Mouse (Mus musculus) induced T-regulatory cell, adult 2 months (primary cell): ENCODE measurements around the gene Pawr.

Experiments
- DNase-seq: peaks from one replicate; pipeline ENCODE4 v3.0.0-alpha.2; 2012; ENCODE audit warnings: low read depth

Gene Pawr

GRCm38 (mm10) chr10:108331784-108332561, at the start of gene Pawr:
Gene Pawr (plus strand): TSS chr10:108332121.
- peak; percentile 58 for DNase-seq

DNA sequence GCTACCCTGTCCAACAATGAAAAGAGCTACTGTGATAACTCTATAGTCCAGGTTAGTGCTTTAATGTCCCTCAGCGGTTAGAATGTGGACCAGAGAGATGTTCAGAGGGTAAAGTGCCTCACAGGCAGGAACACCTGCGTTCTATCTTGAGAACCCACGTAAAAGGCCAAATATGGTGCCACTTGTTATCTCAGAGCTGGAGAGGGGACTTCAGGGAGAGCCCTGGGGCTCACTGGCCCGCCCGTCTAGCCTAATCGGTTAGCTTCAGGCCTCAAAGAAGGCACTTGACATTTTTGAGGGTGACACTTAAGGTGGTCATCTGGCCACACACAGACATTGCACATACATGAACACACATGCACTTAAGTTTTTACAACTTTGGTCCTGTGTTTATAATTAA, 49.6 kb upstream of the Pawr start:
- DNase-seq = no peak

DNA sequence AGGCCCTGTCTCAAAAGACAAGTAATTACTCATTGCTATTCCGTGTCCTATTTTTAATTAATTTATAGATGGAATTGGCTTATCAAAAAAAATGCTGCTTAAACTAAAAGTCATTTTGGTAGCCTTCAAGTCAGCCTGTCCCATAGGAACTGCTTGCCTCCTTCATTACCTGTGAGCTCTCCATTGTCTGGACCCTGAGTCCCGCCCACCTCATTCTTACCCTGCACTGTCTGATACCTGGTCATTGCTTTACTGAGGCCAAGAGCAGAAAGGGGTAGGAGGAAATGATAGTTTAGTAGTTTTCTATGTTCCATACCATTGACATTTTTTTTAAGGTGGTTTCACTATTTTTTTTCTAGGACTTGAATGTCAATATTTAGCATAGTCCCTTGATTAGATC, 48.5 kb upstream of the Pawr start:
- DNase-seq = no peak

DNA sequence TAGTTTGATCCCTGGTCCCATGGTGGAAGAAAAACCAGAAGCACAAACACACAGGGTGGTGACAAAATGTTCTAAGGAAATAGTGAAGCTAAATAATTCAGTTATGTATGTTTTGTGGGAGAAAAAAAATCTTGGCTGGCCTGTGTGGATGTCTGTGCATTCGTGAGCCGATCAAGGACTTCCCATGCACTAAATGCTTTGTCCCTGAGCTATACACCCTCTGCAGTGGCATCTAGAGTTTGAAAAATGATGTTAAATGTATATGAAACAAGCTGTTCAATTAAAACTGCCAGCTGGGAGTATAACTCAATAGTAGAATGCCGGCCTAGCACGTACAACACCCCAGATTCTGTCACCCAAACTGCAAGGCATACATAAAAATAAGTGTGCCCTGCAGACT, 48.1 kb upstream of the Pawr start:
- DNase-seq = no peak

GRCm38 (mm10) chr10:108284445-108284844, 47.5 kb upstream of the Pawr start:
- DNase-seq = no peak

DNA sequence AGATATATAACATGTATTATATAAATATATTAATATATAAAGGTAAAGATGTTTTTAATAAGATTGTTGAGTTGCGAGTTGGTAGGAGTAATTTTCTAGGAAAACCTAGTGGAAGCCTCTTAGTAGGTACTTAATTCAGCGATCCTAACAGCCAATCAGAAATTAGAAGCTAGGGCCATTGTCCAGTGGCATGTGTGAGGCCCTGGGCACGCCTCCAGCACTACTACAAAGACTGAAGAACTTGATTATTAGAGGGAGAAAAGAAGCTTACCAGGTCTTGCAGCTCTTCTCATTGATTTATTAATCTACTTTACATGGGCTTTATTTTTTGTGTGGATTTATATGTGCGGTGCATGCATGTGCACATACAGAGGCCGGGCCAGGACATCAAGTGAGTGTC, 46.9 kb upstream of the Pawr start:
- no peak for DNase-seq

DNA sequence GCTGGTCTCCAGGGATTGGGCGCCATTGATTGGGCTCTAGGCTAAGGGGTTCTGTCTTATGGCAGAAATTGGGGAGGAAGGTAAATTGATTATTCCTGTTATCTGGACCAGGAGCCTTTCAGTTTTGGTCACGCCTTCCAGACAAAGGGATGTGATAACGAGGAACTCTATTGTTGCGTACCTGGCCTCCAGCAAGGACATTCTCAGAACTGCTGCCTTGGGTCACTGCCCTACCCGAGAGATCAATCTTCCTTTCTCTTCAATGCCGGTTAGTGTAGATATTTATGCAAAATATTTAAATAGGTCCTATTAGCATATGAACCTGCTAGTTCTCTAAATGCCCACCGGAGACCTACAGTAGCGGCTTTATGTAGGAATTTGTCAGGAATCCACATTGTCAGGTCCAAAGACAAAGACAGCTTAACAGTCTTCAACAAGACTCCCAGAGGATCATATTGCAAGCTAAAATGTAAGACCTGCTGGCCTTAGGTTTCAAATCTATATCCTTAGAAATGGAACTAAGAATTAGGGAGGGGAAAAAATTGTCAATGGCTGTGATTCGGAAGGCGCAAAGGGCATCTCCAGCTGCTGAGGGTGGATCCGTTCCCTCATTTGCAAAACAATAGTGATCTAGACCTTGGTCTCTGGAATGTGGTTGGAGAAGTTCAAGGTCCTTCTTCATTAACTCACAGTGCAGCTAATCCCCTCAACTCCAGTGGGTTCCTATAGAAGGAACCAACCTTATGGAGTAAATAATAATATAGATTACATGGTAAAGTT, 45.1 kb upstream of the Pawr start:
- DNase-seq = no peak

DNA sequence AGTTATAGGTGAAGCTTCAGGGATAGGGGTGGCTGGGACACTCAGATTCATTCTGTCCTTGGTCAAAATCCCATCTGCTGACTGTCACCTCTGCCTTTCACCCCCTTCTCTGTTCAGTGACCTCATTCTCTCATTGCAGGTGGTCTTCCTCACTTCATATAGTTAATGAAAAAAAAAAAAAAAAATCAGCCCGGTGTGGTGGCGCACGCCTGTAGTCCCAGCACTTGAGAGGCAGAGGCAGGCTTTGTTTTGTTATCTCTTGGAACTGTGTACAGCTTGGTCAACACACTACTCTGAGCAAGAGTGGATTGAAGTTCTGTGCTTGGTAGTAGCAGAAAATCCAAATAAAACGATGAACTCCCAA, 44.5 kb upstream of the Pawr start:
- no peak for DNase-seq

DNA sequence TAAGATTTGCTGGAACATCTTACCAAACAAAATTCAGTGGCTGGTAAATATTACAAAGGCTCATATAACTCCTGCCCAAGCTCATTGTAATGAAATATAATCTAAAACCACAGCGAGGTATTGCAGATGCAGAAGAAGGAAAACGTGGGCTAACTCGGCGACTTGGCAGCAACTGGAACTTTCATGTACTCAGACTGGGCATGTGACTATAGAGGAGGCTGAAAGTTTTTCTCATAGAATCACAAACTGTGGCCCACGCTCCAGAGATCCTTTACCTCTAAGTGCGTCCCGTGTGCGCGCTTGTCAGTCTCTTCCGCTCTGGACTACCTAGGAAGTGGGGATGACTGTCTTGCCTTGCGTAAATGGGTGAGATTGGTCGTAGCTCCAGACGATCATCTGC, 41.9 kb upstream of the Pawr start:
- DNase-seq = no peak

DNA sequence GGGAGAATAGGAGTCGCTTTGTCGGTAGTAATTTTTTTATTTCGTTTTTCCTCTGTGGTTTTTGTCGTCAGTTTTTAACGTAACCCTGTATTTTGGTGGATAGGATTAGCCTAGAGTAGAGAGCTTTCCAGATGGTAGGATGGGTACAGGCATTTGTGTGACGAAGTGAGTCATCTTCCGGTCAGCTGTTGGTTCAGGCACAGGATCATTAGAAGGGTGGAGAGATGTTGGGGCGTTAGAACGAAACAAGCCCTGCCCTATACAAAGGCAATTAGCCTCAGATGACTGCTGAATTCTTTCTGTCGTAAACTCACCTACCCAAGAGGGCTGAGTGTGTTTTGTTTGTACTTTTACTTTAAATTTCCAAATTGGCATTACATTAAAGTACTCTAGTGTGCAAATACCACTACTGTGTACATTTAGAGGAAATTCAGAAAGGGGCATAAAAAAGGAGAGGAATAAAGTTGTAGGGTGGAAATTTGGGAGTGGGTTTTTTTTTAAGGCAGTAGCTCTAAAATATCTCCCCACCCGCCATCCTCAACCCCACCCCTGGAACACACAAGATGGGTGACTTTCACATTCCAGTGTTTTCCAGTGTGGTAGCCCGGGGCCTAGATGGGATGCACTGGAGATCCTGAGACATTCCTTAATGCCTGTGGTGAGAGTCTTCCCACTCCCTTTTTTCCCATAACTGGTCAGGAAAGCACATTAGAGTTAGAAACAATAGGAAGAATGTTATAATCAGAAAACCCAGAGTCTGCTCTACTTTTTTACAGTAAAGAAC, 40.0 kb upstream of the Pawr start:
- no peak for DNase-seq

GRCm38 (mm10) chr10:108292651-108293050, 39.3 kb upstream of the Pawr start:
- no peak for DNase-seq

- DNase-seq = no peak
Observed at GRCm38 (mm10) chr10:108293620-108294195, 38.2 kb upstream of the Pawr start.

GRCm38 (mm10) chr10:108294766-108295165, 37.2 kb upstream of the Pawr start:
- no peak for DNase-seq

DNA sequence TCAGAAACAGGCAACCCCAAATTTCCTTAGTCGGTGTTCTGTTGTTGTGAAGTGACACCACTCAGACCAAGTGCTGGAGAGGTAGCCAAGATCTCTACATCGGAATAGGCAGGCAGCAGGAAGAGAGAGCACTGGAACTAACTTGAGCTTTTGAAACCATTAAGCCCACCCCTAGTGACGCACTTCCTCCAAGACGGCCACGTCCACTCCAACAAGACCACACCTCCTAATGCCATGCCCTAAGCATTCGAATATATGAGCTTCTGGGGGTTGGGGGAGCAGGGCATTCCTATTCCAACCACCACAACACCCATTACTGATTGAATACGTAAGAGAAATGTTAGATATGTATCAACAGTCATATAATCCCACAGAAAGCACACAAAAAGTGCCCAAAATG, 35.5 kb upstream of the Pawr start:
- DNase-seq = no peak

DNA sequence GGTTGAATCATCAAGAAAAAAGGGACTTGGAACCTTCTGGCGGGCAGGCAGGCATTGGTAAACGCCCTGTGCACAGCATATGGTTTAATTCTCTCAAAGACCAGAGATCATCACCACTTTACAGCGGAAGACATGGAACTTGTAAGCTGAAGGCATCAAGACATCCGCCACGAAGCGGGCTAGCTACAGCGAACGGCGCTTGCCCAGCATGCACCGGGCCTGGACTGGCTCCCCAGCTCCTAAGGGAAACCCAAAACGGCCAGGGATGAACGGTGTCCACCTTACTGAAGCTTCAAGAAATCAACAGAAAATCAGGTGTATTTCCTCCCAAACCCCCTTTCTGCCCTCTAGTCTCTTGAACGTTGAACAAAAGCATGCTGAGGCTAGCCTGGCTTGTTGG, 33.7 kb upstream of the Pawr start:
- DNase-seq = no peak

DNA sequence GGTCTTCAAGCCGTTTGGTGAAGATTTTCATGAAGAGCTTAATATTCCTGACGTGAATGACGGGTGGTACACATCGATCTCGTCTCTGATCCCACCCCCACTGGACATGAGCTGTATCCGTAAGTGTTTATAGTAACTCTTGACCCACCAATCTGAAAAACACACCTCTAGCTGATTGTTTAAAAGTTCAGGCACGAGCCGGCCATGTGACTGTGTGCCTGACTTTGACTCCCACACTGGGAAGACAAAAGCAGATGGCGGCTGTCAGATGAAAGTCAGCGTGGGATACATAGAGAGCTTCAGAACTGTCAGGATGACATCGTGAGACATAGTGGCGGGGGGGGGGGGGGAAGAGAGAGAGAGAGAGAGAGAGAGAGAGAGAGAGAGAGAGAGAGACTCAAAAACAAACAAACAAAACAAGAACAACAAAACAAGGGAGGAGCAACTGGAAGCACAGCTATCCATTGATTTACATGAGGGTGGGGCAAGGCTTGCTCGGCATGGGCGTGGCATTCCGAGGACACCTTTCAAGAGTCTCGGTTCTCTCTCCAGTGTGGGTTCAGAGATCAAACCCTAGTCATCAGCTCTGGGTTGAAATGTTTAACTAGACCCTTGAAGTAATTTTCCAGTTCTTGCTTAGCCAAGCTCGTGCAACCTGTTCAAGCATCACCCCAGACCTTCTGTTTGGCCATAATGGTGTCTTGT, 32.9 kb upstream of the Pawr start:
- DNase-seq = no peak

DNA sequence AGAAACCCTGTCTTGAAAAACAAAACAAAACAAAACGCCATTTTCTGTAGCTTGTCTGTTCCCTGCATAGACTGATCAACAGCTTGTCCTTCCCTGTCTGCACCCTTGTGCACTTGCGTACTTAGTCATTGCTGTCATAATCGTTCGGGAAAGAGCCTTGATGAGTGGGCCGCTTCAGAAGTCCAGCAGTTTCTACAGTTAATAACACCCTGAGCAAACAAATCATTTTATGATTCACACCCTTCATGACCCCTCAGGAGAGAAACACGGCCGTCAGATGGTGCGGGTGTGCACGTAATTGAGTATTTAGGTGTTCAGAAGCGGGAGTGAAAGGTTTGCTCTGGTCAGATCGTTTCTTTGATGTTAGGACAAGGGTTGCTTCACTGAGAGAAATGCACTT, 32.1 kb upstream of the Pawr start:
- DNase-seq = no peak

DNA sequence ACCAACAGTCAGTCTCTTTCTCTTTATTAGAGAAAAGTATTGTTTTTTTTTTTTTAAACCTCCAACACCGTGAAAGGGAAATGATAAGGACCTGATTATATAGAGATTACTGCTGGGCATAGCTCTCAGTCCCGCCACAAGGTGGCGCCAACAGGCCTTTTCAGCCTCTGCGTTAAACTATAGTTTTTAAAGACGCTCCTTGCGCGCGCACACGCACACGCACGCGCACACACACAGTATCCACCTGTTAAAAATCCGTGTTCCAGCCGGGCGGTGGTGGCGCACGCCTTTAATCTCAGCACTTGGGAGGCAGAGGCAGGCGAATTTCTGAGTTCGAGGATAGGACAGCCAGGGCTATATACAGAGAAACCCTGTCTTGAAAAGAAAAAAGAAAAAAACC, 31.1 kb upstream of the Pawr start:
- peak; percentile 83 for DNase-seq

DNA sequence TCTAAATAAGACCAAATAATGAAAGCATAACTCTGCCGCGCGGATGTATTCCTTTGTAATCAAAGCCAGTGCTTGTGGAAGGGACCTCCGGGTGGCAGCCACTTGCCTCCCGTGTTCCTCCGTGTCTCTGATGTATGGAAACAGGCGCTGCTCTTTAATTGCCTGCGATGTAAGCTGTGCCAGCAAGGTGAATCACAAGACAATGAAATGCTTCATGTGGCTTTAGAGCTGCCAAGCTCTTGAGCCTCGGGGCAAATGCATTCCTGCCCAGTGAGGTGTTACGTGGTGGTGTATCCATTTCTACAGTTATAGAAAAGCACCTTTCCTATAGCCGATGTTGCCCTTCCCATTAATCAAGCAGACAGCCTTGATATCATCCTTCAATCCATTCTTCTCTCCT, 24.1 kb upstream of the Pawr start:
- DNase-seq = no peak

GRCm38 (mm10) chr10:108310195-108310594, 21.7 kb upstream of the Pawr start:
- DNase-seq = no peak

DNA sequence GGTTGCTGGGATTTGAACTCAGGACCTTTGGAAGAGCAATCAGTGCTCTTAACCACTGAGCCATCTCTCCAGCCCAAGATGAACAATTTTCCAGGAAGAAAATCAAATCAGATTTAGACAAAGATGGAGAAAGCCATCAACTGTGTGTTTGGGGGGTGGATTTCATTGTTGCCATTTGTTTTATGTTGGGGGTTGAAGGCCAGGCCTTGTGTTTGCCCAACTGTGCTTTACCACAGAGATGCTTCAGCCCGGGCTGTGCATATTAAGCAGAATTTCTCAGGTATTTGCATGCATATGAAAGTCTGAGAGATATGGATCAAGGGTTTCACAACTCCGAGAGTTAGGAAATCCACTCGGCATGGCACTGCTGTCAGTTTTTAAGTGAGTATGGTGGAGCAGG, 20.5 kb upstream of the Pawr start:
- DNase-seq = no peak

DNA sequence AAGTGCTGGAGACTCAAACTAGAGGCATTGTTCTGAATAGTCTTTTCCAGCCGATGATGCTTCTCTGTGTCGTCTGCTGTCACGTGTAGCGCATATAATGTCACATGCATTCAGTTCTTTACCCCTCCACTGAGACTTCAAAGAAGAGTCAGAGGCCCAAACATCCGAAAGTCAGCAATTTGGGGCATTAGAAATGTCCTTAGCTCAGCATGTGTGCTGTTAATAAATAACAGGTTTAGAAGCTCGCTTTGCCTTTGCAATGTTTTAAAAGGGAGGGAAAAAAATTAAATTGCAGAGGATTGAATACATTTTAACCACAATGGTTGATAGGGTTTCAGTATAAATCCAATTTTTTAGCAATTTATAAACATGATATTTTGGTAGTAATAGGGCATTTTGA, 18.1 kb upstream of the Pawr start:
- no peak for DNase-seq
